Mouse (Mus musculus) cerebellum, adult 18-20 months (tissue): ENCODE results near the gene Socs5.

Experiments
- DNase-seq, 2 experiments: peaks; one replicate each; pipeline ENCODE4 v3.0.0; 2021

The Socs5 gene

GRCm38 (mm10) chr17:87108507-87109292, 1.2 kb downstream of the Socs5 start:
- no peak for DNase-seq

DNA sequence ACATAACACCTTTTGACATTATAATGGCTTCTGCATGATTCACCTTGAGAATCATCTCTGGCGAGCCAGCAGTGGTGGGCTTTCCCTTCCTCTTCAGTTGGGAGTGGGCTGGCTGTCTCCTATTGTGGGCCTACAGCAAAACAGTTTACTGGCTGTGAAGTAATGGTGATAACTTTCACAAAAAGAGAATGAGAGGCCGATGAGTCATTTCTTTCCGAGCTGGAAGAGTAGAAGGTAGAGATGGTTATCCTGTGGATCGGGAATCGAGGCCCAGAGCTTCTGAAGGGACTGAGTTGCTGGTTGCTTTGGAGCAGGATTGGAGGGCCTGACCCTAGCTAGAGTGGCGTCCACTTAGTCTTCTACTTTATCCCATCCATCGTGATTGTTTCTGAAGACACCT, 2.0 kb downstream of the Socs5 start:
- no peak for DNase-seq

DNA sequence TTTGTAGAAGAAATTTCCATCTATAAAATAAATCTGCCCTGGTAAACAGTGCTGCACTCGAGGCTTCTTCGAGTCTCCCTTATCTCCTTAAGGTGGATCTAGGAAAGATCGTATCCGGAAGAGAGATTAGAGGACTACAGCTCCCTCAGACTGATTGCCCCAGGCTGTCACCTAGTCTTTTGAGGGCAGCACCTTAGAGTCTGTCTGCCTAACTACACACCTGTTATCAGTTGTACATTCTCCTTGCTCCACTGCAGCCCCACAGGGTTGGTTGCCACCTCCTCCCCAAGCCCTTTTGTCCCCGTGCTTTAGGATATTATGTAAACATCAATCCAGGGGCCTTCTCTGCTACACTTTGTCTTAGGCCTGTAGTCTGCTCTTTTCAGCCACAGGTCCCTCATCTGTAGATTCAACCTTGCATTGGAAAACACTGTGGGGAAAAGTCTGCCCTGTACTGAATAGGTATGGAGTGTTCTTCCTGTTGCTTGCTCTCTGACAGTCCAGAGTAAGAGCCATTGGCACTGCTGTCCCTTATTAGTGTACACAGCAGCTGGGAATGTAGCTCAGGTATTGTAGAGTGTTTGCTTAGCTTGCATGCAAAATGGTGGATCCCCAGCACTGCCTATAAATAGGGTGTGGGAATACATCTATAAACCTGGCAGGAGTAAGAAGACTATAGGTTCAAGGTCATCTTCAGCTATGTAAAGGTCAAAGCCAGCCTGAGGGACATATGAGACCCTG, 5.5 kb downstream of the Socs5 start:
- no peak for DNase-seq

DNA sequence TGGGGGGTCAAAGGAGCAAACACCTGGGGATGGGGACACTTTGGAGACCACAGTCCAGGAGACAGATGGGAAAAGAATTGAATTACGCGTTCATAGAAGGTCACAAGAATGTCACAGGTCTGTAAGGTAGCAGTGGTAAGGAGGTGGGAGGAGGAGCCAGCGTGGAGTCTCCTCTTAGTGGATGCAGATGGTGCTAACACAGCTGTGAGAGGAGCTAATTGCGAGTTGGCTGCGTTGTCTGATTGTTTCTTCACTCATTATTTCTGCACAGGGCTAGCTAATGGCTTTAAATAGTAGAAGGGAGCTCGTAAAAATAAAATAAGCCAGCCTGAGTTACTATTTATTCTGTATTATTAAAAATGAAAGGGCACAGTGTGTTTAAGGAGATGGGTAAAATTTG, 8.1 kb downstream of the Socs5 start:
- DNase-seq, result no peak

DNA sequence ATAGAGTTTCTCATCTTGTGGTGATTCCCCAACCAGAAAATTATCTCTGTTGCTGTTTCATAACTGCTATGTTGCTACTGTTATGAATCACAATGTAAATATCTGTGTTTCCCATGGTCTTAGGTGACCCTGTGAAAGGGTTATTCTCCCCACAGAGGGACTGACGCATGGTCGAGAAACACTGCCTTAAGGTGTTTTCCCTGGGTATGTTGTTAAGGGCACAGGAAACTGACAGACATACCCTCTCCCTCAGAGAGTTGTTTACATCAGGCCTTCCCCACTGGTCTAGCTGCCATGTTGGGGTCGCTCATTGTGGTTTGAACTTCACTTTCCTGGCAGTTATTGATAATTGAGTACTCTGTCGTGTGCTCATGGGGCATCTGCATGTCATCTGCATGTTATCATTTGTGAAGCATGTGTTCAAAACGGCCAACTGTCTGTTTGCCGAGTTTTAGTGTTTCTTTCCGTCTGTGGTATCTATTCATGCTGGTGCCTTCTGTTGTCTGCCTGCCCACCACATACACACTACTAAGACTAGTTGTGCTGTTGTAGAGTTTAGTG, 11.6 kb downstream of the Socs5 start:
- DNase-seq, result no peak

GRCm38 (mm10) chr17:87125344-87125743, 17.9 kb downstream of the Socs5 start:
- DNase-seq, result peak in 1 of 2 experiments; percentile 45

DNA sequence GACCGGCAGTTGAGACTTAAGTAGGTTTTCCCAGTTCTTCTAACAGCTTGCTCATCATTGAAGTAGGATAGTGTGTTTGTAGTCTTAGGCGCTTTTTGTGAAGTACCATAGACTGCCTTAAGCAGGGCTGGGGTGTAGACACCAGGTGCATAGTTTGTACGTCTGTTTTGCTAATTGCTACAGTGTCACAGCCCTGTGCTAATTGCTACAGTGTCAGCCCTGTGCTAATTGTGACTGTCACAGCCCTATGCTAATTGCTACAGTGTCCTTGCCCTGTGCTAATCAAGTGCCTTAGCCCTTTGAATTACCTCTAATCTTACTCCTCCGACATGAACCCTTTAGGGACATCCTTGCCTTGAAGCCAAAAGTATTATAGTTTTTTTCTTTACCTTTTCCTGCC, 24.8 kb downstream of the Socs5 start:
- DNase-seq, result no peak

DNA sequence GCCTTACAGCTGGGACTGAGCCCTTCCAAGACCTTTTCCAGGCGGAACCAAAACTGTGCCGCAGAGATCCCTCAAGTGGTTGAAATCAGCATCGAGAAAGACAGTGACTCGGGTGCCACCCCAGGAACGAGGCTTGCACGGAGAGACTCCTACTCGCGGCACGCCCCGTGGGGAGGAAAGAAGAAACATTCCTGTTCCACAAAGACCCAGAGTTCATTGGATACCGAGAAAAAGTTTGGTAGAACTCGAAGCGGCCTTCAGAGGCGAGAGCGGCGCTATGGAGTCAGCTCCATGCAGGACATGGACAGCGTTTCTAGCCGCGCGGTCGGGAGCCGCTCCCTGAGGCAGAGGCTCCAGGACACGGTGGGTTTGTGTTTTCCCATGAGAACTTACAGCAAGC, 26.3 kb downstream of the Socs5 start:
- no peak for DNase-seq

DNA sequence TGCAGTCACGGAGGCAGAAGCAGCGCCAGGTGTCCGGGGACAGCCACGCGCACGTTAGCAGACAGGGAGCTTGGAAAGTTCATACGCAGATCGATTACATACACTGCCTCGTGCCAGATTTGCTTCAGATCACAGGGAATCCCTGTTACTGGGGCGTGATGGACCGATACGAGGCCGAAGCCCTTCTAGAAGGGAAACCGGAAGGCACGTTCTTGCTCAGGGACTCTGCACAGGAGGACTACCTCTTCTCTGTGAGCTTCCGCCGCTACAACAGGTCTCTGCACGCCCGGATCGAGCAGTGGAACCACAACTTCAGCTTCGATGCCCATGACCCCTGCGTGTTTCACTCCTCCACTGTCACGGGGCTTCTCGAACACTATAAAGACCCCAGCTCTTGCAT, 27.2 kb downstream of the Socs5 start:
- no peak for DNase-seq

DNA sequence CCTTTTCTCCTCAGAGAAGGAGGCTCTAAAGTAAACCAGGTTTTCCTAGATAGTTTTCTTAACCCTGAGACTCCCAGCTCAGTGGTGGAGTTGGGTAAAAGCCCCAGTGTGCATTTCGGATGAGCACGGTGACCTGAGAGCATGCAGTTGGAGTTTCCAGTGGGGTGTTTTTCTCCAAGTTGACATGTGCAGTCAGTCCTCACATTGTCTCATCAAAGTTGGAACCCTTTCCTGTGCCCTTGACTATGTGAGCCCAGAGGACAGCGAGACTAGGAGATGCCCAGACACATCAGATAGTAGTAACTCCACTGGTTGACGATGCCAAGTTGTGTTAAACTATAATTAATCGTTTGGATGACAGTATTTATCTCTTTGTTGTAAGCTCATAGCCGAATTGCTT, 28.3 kb downstream of the Socs5 start:
- DNase-seq, result no peak

DNA sequence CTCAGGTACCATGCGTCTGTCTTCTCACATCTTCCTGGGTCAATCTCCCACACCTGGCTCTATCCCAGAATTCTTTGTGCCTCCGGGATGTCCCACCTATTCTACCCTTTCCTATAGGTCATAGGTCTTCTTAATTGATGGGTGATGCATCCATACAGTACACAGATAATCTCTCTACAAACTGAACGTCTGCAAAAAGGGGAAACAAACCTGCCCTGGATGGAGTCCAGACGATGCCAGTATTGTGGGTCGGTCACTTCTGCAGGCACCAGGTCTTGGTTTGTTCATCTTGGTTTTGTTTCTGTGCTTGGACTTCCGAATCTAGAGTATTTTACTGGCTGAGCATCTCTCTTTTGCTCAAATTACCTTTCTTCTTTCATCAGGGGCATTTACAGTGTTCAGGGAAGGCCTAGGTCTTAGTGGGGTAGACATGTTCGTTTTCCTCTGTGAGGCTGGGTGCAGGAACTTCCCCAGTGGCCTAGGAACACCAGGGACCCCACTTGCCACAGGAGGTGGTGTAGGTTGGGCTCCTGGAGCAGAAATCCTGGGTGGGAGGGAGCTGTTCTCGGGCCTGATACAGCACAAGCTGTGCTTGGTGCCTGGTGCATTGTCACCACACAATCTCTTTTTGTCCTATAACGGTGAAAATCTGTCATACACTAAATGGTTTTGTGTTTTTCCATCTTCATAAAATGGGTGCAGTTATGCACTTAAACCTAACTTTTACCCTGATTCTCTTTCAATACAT, 33.9 kb downstream of the Socs5 start:
- DNase-seq, result no peak

DNA sequence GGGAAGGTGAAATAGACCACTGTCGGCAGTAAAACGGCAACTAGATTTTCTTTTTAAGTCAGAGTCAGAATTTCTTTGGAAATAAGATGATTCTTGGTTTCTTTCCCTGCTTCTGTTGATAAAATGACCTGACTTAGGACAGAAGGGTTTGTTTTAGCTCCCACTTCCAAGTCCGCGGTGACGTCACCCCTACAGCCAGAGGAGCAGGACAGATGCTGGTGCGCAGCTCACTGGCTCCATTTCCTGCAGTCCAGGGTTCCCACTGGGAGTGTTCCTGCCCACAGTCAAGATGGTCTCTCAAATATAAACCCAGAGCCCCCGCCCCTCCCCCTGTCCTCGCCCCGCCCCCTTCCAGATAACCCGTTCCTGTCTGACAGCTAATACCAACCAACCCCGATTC, 34.8 kb downstream of the Socs5 start:
- peak; percentile 11 to 12 for DNase-seq

GRCm38 (mm10) chr17:87143186-87143585, 35.7 kb downstream of the Socs5 start:
- DNase-seq, result no peak

- no peak for DNase-seq
These were observed 39.0 kb downstream of the Socs5 start for GRCm38 (mm10) chr17:87146415-87147021.

DNA sequence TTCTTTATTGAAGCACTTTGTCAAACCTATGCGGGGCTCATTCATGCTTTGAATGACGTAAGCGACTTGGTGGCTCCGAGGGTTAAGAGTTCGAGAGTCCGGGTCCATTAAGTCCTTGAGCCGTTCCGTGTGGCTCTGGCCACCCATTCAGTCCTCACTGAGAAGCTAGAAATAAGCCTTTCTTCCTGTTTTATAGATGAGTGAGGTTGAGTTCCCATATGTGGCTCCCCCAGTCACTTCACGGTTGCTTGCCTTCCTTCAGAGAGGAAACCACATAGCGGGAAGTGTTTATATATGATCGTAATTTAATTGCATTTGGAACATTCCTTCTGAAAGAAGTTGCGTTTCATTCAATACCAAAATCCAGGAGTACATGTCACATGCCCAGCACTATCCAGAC, 42.3 kb downstream of the Socs5 start:
- DNase-seq, result no peak

DNA sequence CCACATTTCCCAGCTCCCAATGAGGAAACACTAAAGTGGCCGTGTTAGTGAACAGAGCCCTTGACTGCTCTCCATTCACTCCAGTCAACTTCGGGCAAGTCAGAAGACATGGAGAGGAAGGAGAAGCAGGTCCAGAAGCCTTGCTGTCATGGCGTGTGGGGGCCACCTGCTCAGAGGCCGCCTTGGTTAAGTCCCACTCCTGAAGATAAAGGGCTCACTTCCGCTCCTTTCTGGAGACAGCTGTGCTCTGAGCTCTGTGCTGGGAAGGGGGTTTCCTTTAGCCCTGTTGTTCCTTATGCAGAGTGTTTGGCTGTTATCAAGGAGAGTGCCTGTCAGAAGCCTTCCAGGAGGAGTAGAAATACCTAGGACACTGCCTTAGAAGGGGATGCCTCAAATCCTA, 45.5 kb downstream of the Socs5 start:
- no peak for DNase-seq

- no peak for DNase-seq
These were observed 48.2 kb downstream of the Socs5 start for GRCm38 (mm10) chr17:87155664-87156063.

DNA sequence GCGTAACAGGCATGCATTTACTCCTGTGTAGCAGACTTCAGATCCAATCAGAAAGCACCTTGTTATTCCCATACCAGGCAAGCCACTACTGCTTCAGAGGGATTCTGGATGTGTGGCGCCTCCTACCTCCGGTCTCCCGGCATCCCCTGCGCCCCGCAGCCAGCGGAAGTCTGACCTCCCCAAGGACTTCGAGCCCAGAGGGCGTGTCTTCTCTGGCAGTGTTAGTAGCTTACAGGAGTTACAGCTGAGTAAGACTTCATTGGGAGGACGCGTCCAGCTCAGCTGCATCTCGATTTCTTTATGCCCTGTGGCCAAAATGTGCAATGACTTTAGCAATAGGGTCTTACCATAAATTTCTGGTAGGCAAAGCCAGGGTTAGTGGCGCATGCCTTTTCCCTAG, 50.3 kb downstream of the Socs5 start:
- DNase-seq, result no peak

- DNase-seq, result no peak
These were observed 51.1 kb downstream of the Socs5 start for GRCm38 (mm10) chr17:87158597-87158996.

DNA sequence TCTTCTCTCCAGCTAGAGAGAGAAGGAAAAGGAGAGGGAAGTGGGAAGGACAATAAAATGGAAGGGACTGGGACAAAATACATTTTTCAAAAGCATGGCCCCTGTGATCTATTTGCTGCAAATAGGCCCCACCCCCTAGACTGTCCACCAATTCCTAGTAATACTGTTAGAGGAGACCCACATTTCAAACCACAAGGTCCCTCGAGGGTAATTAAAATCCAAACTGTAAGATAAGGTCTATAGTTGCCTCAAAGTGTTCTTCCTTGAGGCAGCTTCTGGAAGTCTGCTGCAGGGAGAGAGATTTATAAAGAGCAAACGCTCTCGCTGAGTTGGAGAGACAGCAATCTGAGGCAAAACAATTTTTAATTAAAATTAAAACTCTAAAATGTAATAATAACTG, 52.8 kb downstream of the Socs5 start:
- DNase-seq, result no peak

DNA sequence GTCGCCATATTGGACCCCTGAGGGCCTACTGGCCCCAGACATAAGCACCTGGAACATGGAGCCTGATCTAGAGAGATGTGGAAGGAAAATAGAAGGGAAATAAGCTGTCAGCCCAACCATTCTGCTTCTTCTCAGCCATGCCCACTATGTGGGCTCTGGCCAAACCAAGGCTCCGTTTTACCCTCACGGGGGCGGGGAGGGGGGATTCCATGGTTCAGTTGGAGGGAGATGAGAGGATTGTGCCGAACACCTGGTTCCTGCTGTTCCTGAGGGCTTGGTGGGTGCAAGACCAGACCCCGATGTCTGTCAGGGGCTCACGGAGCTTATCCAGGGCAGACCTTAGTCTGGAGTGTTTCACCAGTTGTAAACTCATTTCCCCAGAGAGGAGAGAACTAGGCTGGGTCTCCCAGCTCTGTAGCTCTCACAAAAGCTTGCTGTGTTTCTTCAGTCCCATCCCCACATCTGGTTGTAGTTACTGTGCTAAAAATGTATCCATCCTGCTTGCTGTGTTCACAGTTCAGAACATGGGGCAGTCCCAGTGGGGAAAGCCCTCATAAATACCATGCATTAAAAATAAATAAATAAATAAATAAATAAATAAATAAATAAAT, 56.9 kb downstream of the Socs5 start:
- DNase-seq, result no peak

DNA sequence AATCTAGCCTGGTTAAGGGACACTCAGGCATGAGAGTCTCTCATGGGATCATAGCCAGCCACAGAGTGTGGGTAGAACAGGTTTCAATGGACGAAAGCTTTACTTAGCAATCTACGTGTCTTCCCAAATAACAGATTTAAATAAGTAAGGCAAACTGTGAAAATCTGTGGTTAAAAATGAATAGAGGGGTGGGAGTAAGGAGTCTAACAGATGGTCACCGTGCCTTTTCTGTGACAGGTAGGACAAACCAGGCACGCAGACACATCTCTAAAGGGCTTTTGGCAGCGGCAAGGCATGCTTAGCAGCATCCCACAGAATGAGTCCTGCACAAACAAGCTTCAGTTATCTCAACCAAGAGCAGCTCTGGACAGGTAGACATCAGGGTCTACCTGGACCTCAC, 59.9 kb downstream of the Socs5 start:
- no peak for DNase-seq

- no peak for DNase-seq
These were observed 61.6 kb downstream of the Socs5 start for GRCm38 (mm10) chr17:87169076-87169475.
